Mouse (Mus musculus) retina, postnatal 7 days (tissue): ENCODE measurements around the gene Gm15517.
A peak's percentile ranks its signal among the peaks of the same experiment; 100 is the strongest.
"Not testable (repeated sequence)": the region's sequence is repeated elsewhere in the genome, so short reads cannot be mapped to it uniquely, and the experiment has no call there.

Experiments used
- DNase-seq: peaks from one replicate; pipeline ENCODE4 v3.0.0-alpha.2; 2012; ENCODE audit warnings: low read depth, low spot score

Gene Gm15517

DNA sequence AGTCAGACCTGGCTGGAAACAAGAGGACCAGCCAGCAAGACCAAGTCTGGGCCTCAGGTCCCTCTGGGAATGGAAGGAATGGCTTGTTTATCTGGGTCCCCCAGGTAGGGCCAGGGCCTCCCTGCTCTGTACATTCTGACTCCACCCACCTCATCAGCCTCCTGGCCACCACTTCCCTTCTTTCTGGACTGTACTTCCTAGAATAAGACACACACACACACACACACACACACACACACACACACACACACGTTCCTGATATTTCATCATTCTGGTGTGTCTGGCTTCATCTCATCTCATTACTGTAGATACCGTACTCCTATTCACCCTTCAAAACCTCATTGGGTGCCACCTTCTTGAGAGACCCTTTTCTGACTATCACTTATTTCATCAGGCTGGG is 8.2 kb downstream of the Gm15517 start:
- DNase-seq, result no peak

DNA sequence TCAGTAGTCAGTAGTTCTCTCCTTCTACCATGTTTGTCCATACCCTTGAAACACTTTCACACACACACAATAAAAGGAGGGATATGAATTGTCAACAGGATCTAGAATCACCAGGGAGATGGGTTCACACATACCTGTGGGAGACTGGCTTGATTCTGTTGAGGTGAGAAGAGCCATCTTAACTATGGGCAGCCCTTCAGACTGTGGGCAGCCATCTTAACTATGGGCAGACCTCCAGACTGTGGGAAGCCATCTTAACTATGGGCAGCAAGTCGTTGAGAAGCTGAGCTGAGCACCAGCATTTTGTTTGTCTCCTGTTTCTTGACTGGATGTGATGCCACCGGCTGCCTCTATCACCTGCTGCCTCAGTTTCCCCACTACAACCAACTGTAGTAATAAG is 10.1 kb downstream of the Gm15517 start:
- DNase-seq, result no peak

DNA sequence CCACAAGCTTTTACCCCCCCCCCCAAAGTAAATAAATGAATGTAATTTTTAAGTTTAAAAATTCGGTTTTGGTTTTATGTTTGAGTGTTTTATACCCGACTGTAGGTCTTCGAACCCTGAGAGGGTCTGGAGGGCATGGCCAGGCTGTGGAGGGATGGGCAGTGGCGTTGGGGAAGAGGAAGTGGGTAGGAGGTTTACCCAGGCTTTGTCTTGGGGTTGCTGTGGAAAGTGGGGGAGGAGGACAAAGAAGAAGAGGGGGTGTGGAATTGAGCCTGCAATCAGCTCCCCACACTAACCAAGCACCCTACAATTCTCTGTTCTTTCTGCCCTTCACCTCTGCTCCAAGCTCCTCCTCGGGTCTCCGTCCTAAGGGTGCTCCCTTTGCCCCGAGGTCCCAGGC is 11.3 kb downstream of the Gm15517 start:
- no peak for DNase-seq

DNA sequence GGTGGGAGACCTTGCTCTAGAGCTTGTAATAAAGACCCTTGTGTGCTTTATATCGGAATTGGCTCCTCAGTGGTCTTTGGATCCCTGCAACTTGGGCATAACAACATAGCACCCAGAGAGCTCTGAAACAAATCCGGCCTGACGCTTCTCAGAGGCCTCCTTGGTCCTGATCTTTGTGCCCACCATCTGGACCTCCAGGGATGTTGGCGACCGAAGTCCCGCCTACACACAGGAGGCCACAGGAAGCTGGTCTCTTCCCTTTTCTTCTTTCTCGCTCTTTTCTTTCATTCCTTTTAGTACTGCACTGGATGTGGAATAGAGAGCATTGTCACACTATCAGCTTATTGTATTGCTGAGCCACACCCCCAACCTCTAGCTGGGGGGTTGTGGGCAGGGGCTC is 12.2 kb downstream of the Gm15517 start:
- no peak for DNase-seq

DNA sequence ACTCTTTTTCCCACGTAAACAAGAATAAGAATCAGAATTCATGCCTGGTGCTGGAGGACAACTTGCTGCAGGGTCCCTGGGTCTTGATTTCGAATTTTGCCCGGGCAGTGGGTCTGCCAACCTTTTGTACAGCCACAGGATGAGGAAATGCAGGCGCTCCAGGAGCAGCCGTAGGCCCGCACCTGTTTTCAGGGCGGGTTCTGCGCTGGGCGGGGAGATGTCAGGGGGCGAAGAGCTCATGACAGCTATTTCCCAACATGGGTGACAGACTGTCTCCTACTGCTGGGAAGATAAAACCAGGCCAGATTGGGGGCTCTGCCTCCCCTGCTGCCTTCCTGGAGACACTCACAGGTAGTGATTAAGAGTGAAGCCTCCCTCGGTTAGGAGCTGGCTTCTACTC is 12.8 kb downstream of the Gm15517 start:
- no peak for DNase-seq

DNA sequence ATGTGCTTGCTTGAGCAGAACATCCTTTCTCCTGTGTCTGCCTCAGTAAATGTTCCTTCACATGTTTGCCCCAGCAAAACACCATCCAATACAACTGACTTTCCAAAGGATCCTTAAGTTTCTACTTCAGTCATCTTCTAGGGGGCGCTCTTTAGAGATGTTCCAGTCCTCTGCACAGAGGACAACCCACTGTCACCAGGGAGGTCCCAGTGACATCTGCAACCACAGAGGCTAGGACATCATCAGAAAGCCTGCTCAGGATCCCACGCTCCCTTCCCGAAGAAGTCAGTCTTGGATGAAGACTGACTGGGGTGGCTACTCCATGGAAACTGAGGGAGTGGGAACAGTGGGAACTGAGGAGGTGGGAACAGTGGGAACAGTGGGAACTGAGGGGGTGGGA is 14.3 kb downstream of the Gm15517 start:
- no peak for DNase-seq

DNA sequence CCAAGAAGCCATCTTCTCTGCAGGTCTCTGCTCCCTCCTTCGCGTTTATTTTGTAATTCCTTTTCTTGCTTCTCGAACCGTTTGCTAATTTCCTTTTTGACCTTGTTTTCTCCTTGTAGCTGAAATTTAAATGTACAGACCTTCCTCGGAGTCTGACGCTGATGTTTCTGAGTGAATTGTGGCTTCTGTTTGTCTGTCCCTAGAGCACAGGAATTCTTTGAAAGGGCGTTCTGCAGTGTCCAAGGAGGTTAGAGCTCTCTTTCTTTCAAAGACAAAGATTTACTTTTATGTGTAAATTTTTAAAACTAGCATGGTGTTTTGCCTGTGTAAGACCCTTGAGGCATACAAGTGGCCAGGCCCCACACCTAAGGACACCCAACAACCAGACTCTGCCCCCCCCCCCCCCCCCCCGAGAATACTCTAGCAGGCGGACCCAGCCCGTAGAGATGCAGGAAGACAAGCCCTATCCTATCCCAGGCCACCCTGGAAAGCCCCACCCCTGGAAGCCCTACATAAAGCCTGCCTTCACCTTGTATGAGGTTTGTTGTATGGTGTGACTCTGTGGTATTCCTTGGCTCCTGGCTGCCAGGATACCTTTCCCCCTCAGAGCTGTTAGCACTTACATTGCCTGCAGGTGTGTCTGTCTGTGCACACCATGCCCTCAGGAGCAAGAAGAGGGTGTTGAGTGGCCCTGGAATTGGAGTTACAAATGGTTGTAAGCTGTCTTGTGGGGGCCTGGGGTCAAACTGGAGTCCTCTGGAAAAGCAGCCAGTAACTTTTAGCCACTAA is 15.4 kb downstream of the Gm15517 start:
- no peak for DNase-seq

DNA sequence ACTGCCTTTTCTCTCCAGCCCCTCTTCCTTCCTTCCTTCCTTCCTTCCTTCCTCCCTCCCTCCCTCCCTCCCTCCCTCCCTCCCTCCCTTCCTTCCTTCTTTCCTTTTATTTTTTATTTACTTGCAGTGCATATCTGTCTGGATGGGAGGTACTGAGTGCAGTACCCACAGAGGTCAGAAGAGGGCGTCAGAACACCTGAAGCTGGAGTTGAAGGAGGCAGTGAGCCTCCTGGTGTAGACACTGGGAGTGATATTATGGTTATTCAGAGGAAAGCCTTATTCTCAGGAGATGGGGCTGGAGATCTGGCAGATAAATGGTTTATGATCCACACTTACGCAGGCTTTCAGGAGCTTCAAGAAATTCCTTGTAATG is 16.0 kb downstream of the Gm15517 start:
- no peak for DNase-seq

DNA sequence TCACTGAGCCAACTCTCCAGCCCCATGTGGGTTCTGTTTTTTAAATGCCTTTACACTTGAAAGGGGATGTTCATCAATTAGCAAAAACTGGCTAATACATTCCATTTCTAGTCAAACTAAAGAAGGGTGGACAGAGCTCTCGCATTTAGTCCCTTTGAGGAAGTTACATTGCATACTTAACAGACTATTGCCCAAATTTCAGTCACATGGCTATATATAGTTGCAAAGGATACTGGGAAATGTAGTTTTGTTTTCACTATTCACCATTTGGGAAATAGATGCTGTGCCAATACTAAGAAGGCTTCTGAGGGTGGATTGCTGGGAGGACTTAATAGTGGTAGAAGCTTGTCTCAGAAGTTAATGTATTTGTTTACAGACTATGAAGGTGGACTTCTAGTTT is 19.7 kb downstream of the Gm15517 start:
- no peak for DNase-seq

DNA sequence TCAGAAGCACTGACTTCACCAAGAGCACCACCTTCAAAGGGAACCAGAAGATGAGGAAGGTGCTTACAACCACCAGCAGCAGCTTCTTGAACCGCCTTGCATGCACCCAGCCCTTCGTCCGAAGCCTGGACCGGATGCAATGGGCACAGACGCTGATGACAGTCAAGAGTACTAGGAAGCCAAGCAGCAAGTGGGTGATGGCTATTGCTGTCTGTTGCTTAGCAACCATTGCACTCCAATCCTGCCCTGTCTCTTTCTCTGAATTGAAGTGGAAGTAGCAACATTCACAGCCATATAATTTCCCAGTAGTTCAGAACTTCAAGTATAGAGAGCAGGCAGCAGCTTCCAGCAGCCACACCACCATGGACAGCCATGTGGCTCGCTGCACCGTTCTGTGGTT is 20.3 kb downstream of the Gm15517 start:
- DNase-seq, result no peak

DNA sequence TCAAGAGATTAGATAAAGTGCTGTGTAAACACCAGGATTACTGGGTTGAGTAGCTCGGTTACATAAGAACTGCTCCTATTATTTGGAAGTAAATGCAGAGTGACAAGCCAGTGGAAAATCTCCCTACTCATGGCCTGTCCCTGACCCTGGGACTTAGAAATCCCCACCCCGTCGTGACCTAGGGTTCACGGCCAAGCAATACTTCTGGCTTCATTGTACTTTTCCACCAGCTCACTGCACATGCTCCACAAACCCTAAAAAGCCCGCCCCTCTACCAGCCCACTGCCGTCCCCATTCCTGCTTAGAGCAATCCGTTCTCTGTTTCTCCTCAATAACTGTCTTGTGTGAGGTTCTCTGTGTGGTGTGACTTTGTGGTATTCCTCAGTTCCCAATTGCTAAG is 26.5 kb downstream of the Gm15517 start:
- no peak for DNase-seq

DNA sequence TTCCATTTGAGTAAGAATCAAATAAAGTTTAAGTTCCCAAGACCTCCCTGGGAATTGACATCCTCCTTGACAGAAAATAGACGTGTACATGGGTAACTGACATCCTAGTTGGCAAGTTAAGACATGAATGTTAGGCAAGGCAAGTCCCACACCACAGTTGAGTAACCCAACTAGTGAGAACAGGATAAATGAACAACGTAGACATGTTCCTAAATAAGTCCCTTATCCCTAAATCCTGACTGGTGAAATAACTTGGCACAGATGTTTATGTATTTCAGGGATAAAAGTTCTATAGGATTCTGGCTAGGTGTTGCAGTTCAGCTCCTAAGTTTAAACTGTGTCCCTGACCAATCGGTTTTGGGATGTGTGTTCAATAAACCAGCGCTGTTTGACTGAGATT is 29.7 kb downstream of the Gm15517 start:
- no peak for DNase-seq

DNA sequence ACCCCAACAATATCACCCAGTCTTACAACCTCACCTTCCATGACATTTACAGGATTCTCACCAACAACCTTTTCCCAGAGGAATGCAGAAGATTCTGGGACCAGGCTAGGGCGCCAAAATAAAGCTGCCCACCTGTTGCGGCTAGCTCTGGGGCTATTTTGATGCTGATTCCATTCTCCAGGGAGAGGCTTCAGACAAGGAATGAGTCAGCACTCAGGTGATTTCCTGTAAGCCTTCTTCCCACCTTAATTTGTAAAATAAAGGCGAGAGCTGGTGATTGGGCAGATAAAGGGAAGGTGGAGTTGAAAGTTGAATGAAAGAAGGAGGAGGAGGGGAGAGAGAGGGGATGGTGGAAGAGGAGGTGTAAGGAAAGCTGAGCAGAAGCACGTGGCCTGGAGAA is 30.2 kb downstream of the Gm15517 start:
- DNase-seq, result no peak

DNA sequence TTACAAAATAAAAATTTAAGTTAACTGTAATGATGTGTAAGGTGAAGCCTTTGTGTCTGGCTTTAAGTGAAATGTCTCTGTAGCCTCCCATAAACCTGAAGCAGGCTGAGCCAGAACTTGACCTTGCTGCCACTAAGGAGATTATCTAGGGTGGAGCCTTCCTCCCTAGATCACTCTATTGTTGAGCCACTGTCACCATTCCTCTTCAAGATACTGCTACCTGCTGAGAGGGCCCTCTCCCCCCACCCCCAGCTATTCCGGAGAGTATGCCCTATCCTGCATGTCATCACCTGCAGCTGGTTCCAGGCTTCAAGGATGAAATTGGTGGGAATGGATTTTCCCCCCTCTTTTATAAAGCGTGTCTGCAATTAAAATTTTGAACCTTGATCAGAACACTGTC is 36.3 kb downstream of the Gm15517 start:
- DNase-seq, result not testable (repeated sequence)

DNA sequence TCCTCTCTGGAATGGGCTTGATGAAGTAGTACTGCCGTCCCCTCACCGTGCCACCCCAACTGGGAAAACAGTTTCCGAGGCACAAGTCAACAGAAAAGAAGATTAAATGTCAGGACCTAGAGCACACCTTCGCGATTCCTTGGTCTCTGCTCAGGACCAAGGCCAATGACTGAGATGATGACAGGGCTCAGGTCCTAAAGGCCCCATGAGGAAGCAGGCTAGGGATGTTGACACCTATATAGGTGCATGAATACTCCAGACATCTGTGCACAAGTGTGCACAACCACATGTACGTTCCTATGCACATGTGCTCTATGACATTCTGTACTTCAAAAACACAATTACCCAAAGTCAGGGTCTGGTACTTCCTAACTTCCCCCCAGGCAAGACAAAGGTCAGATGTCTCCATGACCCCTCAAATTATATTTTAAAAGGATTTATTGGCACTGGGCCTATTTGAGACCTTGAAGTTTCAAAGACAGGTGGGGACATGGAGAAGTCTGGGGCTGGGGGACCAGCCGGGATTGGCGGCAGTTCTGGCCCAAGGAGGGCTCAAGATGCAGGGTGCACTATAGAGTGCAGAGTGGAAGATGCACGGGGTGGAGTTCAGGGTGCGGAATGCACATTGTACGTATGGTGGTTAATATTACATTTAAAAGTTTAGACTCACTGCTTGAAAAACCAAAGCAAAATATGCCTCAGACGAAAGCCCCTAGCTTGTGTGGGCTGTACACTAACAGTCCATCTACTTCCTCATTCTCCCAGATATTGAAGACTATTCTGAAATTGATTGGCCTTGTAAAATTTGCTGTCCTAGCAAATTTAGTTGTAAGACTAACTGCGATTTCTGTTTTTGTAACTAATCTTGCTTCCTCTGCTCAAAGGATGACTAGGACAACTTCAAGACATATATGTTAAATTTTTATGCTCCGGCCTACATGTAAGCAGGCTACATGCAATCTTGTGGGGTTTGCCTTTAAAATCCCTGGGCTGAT is 42.4 kb downstream of the Gm15517 start:
- no peak for DNase-seq

DNA sequence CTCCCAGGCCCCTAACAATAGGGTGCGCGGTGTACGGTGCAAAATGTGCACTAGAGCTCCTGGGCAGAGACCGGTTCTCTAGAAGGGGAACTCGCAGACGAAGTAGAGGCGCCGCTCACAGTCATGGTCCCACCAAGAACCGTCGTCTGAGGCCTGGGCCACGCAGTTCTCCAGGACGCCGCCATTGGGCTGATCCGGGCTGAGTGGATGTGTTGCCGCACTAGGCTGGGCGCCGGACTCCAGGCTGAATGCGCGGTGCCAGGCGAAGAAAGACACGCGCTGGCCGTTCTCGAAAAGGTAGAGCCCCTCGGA is 43.2 kb downstream of the Gm15517 start:
- no peak for DNase-seq

DNA sequence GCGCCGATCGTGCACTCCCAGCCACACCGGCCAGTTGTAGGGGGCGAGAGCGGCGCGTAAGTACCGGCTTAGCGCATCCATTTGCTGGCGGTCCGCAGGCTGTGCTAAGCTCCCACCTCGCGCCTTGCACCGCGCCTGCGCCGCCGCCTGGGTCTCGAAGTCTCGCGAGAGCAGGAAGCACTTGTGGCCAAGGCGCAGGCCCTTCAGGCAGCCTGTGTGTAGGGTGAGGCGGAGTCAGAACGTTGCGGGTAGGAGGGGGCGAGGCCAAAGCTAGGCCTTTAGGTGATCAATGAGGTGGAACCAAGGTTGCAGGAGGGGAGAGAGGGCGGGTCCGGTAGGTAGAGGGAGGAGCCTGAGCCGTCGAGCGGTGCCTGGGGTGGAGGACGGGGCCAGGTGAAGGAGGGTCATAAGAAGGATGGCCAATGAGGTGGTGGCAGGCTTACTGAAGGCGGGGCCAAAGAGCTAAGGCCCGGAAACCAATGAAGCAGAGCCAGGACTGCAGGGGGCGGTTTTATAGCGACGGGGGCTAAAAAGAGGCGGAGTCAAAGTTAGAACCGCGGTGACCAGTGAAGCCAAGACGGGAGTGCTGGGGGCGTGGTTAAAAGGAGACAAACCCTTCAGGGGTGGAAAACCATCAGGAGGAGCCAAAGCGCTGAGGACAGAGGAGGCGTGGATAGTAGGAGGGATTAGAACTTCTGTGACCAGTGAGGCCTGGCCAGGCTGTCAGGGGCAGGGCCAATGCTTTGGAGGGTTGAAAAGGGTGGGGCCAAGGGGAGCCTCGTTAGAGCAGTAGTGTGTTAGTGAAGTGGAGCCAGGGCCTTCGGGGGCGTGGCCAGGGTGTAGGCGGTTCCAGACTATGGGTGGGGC is 43.8 kb downstream of the Gm15517 start:
- DNase-seq, result peak; percentile 98

DNA sequence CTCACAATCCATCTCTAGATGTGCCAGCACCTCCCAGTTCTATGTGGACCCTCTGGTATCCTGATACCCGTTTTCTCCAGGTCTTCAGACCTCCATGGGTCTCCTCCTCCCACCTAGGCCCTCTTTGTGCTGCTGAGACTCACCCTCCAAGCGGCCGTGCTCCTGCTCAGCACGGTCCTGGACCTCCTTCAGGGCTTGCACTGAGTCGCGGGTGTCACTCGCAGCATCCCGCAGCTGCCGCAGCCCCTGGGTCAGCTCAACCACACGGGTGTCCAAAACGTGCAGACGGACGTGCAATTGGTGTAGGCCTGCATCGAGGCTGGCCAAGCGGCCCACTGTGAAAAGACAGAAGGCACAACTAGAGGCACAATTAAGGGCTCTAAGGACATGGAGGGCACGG is 44.4 kb downstream of the Gm15517 start:
- no peak for DNase-seq

DNA sequence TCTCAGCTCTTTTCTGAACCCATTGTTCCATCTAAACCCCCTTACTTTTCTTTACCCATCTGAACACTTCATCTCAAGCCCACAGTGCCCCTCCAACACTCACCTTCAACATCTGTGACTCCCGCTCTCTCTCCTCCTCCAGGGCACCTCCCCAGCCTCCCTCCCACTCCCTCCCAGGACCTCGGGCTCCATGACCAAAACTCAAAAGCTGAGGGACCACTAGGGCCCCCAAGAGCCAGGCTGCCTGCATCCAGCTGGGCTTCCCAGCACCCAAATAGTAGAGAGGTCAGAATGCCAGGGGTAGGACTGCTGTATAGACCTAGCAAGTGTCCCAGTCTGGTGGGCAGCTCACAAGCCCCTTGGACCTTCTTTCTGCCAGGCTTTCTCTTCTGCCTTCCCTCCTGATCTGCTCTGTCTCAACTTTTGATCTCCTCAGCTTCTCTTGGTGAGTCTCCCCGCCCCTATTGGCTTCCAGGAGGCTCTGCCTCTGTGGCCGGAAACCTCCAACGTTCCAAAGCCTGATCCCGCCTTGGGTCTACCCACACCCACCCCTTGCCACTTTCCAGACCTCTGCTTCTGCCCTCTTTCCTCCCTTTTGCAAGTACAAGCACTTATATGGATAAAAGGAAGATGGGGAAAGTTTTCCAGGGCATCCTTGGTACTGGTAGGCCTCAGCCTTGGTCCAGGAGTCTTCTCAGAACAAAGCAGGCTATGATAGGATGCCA is 45.4 kb downstream of the Gm15517 start, which contains the start of gene Clec11a:
Gene Clec11a (minus strand): TSS at position 387 of the 725 bp plus-strand sequence.
- no peak for DNase-seq

DNA sequence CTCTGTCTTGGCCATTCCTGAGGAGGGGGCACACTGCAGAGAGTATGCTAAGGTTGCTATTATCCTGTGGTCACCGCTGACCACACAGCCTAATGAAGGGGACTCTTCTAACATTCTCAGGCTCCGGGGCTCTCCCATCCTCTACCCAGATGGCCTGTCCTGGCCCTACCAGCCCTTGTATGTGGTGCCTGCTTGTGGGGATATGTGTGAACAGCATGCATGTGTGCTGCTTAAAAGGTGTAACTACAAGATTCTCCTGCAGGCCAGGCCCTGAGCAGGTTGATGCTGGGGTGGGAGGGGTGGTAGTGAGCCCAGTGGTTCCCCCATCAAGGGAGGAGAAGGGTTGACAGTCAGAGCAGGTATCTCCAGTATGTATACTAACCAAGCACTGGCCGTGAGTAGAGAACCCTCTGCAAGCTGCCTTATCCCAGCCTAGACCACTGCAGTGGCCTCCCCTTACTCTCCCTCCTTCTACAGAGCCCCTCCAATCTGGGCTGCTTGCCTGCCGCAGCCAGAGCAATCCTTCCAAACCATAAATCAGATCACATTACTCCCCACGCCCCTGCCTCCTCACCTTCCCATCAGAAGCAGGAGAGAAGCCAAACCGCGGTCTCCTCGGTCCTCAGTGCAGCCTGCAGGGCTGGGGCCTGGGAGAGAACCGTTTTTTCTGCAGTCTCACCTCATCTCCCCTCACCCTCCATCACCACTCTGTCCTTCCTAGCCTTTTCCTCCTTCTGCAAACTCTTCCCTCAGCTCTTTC is 46.2 kb downstream of the Gm15517 start:
- DNase-seq, result no peak
